Mouse (Mus musculus): ENCODE results near the gene Shtn1.

Shtn1 gene

GRCm38 (mm10) chr19:58963011-58963410 lies 112.9 kb downstream of the Shtn1 start:
- DNase-seq, result no peak

GRCm38 (mm10) chr19:58954779-58955178 lies 121.1 kb downstream of the Shtn1 start:
- DNase-seq, result no peak

GRCm38 (mm10) chr19:58952236-58952635 lies 123.7 kb downstream of the Shtn1 start:
- DNase-seq, result no peak

- DNase-seq, result no peak
Measured at GRCm38 (mm10) chr19:58951521-58951920, 124.4 kb downstream of the Shtn1 start.

GRCm38 (mm10) chr19:58945959-58946358 lies 129.9 kb downstream of the Shtn1 start:
- no peak for DNase-seq

GRCm38 (mm10) chr19:58942841-58943828 lies 132.8 kb downstream of the Shtn1 start, which contains the start of the genes Eno4 and Hspa12a:
Eno4 (plus strand) TSS chr19:58943425.
Hspa12a (minus strand) TSS chr19:58943654.
- peak; percentile 97 for DNase-seq

GRCm38 (mm10) chr19:58933062-58933461 lies 142.8 kb downstream of the Shtn1 start:
- no peak for DNase-seq

- DNase-seq, result no peak
Measured at GRCm38 (mm10) chr19:58931081-58931800, 144.7 kb downstream of the Shtn1 start.
